Mouse (Mus musculus): ENCODE data around the gene Flot2. TPM values are rescaled to one million over a fixed set of nuclear protein-coding genes. Genes with fewer than 3 reads are reported as not detected.

The Flot2 gene
- total RNA-seq, 1 experiment from 2014 or later: 106 TPM

DNA sequence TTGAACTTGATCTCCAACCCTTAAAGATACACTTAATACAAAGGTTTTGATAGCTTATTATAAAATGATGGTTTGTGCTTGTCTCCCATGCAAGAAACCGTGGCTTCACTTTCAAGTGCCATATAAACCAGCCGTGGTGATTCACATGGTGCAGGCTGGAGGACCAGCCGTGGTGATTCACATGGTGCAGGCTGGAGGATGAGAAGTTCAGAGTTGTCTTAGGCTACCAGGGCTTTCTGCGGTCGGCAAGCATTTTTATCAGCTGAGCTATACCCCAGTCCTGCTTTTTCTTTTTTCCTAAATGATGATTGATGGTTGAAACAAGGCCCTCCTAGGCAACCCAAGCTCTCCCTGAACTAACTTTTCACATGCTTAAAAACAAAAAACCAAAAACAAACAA, 64.4 kb downstream of the Flot2 start:
- no peak for DNase-seq

DNA sequence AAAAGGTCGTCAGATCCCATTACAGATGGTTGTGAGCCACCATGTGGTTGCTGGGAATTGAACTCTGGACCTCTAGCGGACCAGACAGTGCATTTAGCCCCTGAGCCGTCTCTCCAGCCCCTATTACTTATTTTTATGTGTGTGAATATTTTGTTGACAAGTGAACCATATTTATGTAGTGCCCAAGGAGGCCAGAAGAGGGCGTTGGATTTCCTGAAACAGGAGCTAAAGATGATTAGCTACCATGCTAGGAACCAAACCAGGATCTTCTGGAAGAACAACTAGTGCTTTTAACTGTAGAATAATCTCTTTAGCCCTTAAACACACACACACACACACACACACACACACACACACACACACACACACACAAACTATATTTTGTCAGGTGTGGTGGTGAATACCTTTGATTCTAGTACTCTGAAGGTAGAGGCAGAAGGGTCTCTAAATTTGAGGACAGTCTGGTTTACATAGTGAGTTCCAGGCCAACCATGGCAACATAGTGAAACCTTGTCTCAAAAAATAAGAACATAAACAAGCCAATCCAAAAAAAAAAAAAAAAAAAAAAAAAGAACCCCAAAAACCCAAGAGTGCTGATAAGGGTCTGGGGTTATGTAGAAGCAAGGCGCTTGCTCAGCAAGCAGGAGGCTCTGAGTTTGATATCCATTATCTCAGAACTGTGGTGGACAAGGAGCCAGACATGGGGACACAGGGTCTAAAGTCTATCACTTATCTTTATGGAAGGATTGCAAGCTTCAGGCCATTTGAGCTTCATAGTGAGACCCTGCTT, 65.4 kb downstream of the Flot2 start:
- DNase-seq: no peak

GRCm38 (mm10) chr11:78104501-78104900, 66.8 kb downstream of the Flot2 start:
- DNase-seq: no peak

Small RNAs within 50 kb of the gene (microRNA-seq; reads per million reads assigned to microRNA genes)
- 384 to 1,947 reads per million in 2 experiments for gene Mir144
- gene Mir451a: 0 reads per million in 2 experiments
- gene Mir451b: 0 reads per million in 2 experiments

Other genes starting within 250 kb of the Flot2 start
- gene Pipox, start 143.8 kb upstream of the Flot2 start, total RNA-seq (2021): 3.8 and 4.6 TPM in 2 replicates
- 2.0 and 2.7 TPM in 2 replicates for gene Sez6, start 107.1 kb upstream of the Flot2 start, total RNA-seq (2021)
- gene Phf12, start 55.2 kb upstream of the Flot2 start, total RNA-seq (2021): 76.6 and 79.8 TPM in 2 replicates
- 18.6 and 19.1 TPM in 2 replicates for gene Dhrs13, start 5.7 kb upstream of the Flot2 start, total RNA-seq (2021)
- 33.6 and 36.0 TPM in 2 replicates for gene Eral1, start 42.5 kb downstream of the Flot2 start, total RNA-seq (2021)
- gene Fam222b, start 56.7 kb downstream of the Flot2 start, total RNA-seq (2021): 23.3 and 23.9 TPM in 2 replicates
- gene Traf4, start 127.7 kb downstream of the Flot2 start, total RNA-seq (2021): 35.6 and 42.3 TPM in 2 replicates
- gene Nek8, start 138.7 kb downstream of the Flot2 start, total RNA-seq (2021): 15.7 and 17.6 TPM in 2 replicates
- 73.0 and 107 TPM in 2 replicates for gene Tlcd1, start 138.8 kb downstream of the Flot2 start, total RNA-seq (2021)
- gene Rpl23a, start 145.7 kb downstream of the Flot2 start, total RNA-seq (2021): 1,910 and 2,113 TPM in 2 replicates
- 90.8 and 97.4 TPM in 2 replicates for gene Rab34, start 150.5 kb downstream of the Flot2 start, total RNA-seq (2021)
- 14.6 and 16.8 TPM in 2 replicates for gene Proca1, start 155.5 kb downstream of the Flot2 start, total RNA-seq (2021)
- 96.9 and 111 TPM in 2 replicates for gene Sdf2, start 207.8 kb downstream of the Flot2 start, total RNA-seq (2021)
- gene Supt6, start 208.1 kb downstream of the Flot2 start, total RNA-seq (2021): 65.2 and 74.6 TPM in 2 replicates
- gene 2610507B11Rik, start 223.8 kb downstream of the Flot2 start, total RNA-seq (2021): 163 and 168 TPM in 2 replicates